8 mouse cellular contexts compared by ENCODE assay signal in the genomic region with DNA sequence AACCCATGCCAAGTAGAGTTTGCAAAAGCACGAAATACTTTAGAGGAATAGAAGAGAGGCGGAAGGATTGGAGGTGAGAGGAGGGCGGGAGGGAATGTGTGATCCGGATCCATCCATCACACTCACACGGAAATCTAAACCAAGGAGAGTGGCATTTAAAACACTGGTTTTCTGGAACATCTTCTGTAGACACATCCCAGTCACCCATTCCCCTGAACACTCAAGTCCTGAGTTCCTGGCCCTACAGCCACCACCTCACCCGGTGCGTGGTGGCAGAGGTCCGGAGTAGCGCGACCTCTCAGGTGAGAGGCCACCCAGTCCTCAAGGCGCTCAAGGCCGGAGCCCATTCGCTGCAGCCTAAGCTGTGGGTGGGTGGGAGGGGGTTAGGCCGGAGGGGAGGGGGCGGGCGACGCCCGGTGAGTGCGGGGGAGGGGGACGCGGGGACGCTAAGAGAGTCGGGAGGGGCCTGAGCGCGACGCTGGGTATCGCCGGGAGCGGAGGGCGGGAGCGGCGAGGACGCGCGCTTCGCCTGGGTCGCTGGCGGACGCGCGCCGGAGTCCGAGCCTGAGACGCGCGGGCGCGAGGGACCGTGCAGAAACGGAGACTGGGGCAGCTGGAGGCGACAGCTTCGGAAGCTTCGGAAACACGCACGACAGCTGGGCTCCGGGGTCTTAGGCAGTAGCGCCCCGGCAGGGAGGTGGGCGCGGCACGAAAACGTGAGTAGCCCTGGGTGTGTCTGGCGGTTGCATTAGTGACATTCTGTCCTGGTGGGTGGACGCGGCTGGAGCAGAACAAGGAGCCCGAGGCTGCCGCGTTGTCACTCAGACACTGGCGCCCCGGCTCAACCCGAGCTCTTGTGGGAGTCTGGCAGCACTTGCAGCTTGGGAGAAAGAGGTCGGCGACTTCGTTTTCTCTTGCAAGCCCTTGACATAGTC. TPM values are rescaled to one million over a fixed set of nuclear protein-coding genes. Genes with fewer than 3 reads are reported as not detected.
DNase-seq lines count a peak whose midpoint lies in the region; ATAC-seq and TF ChIP-seq lines count a peak whose summit lies in the region.

TSS of gene Nrcam (plus strand) at position 505 of the 935 bp plus-strand sequence.

- H3K27me3 ChIP-seq in cerebellum, adult 2 months (ENCODE audit: control insufficient read depth, insufficient read depth, low read length): no peaks in the 10 kb centered on the region
- H3K27me3 ChIP-seq in hindbrain, embryonic 16.5 days (replicated peaks; ENCODE audit: control insufficient read depth, insufficient read depth, low read length): no peaks in the 10 kb centered on the region
- H3K27me3 ChIP-seq in stomach, embryonic 14.5 days (ENCODE audit: control insufficient read depth, insufficient read depth, low read length): 0 out of 2 replicates have a peak, but pooled peaks cover 2% of the 10 kb centered on the region

- no peaks in the 10 kb centered on the region for H3K9me3 ChIP-seq in hindbrain, embryonic 16.5 days (ENCODE audit: control insufficient read depth, low read length)
- H3K9me3 ChIP-seq in stomach, embryonic 14.5 days (ENCODE audit: control insufficient read depth, low read depth, low read length): no peaks in the 10 kb centered on the region

- peak; percentile 46 for DNase-seq in gastrocnemius, adult 2 months
- DNase-seq in gastrocnemius, adult 18-20 months (ENCODE audit: low spot score): no peak
- peak; percentile 81 to 86 for DNase-seq in cerebellum, adult 2 months
- DNase-seq in forelimb bud, embryonic 11.5 days (ENCODE audit: low read depth, low spot score): peak; percentile 44
- peak; percentile 75 to 76 for DNase-seq in left cerebral cortex, postnatal 14 days (ENCODE audit: low spot score in 2 of 2)

- H3K27ac ChIP-seq in gastrocnemius, adult 2 months: no peak within 1 kb of the TSS
- H3K27ac ChIP-seq in cerebellum, adult 2 months (ENCODE audit: insufficient read depth, low read length): peak within 1 kb of the TSS; percentile 37
- H3K27ac ChIP-seq in hindbrain, embryonic 16.5 days (ENCODE audit: low read depth, low read length): peak within 1 kb of the TSS; percentile 92
- no peak within 1 kb of the TSS for H3K27ac ChIP-seq in stomach, embryonic 14.5 days (ENCODE audit: low read length)

- ATAC-seq in hindbrain, embryonic 16.5 days: peak; percentile 83
- peak; percentile 59 for ATAC-seq in megakaryocyte progenitor cell, adult 5-6 weeks (replicated peaks; ENCODE audit: poor library complexity)
- peak; percentile 66 for ATAC-seq in stomach, embryonic 14.5 days (ENCODE audit: insufficient number of reproducible peaks, insufficient read depth, low FRiP score, low read depth)

- TF ChIP-seq POLR2A in cerebellum, adult 2 months (IDR thresholded peaks at IDR 0.05; ENCODE audit: borderline replicate concordance, insufficient read depth, low read length): peak; percentile 68; the same call in 1 of the 2 replicates

- intact Hi-C loops in gastrocnemius, adult 2 months (cut with DNase I): loop anchor here (10.0 kb wide), 1 partner anchor 126 kb away; no protein-coding TSS in a partner anchor
- intact Hi-C loops in left cerebral cortex, postnatal 14 days (cut with DNase I): loop anchor here (5.0 kb wide), 1 partner anchor 219 kb away; no protein-coding TSS in a partner anchor

- 4% methylated on average over 73 of the region's 74 CpGs for WGBS in cerebellum, adult 2 months
- 2% methylated on average over 73 of the region's 74 CpGs for WGBS in hindbrain, embryonic 16.5 days
- 3% methylated on average over 65 of the region's 74 CpGs for WGBS in stomach, embryonic 14.5 days

- H3K36me3 ChIP-seq in hindbrain, embryonic 16.5 days (ENCODE audit: control insufficient read depth, insufficient read depth, low read length): no peaks in the 10 kb centered on the region
- H3K36me3 ChIP-seq in stomach, embryonic 14.5 days (ENCODE audit: control insufficient read depth, insufficient read depth, low read length): no peaks in the 10 kb centered on the region

- H3K4me3 ChIP-seq in gastrocnemius, adult 2 months: peak within 1 kb of the TSS; percentile 78
- peak within 1 kb of the TSS; percentile 67 for H3K4me3 ChIP-seq in cerebellum, adult 2 months (replicated peaks; ENCODE audit: insufficient read depth, low read depth, low read length)
- peak within 1 kb of the TSS; percentile 70 for H3K4me3 ChIP-seq in hindbrain, embryonic 16.5 days (ENCODE audit: low read length)
- peak within 1 kb of the TSS; percentile 62 for H3K4me3 ChIP-seq in stomach, embryonic 14.5 days (ENCODE audit: low read depth, low read length)

- TF ChIP-seq CTCF in gastrocnemius, adult 2 months (IDR thresholded peaks at IDR 0.05): no peak
- TF ChIP-seq CTCF in cerebellum, adult 2 months (IDR thresholded peaks at IDR 0.05; ENCODE audit: borderline replicate concordance, insufficient read depth, low read depth, low read length): no peak

- peak within 1 kb of the TSS; percentile 64 for H3K4me2 ChIP-seq in hindbrain, embryonic 16.5 days (ENCODE audit: low read length)
- peak within 1 kb of the TSS; percentile 98 for H3K4me2 ChIP-seq in stomach, embryonic 14.5 days (replicated peaks; ENCODE audit: low read depth, low read length)

- H3K9ac ChIP-seq in hindbrain, embryonic 16.5 days (ENCODE audit: low read depth, low read length): peak within 1 kb of the TSS; percentile 86
- H3K9ac ChIP-seq in stomach, embryonic 14.5 days (replicated peaks; ENCODE audit: low read depth, low read length): peak within 1 kb of the TSS; percentile 33; the same call in 1 of the 2 replicates

- H3K4me1 ChIP-seq in cerebellum, adult 2 months (ENCODE audit: control insufficient read depth, insufficient read depth, low read length): peaks cover 8% of the 10 kb centered on the region
- H3K4me1 ChIP-seq in hindbrain, embryonic 16.5 days (ENCODE audit: control insufficient read depth, insufficient read depth, low read depth, low read length): peaks cover 18% of the 10 kb centered on the region
- no peaks in the 10 kb centered on the region for H3K4me1 ChIP-seq in stomach, embryonic 14.5 days (ENCODE audit: control insufficient read depth, insufficient read depth, low read length)

RNA-seq across cellular contexts. Expression of gene Nrcam, which starts in this region (rescaled TPM):
- total RNA-seq in gastrocnemius, adult 2 months (2021): under 1 TPM; 0.11 to 0.41 TPM
- total RNA-seq in gastrocnemius, adult 18-20 months (2021): under 1 TPM; 0.33 to 0.57 TPM
- 88.0 and 95.2 TPM in 2 replicates for polyA plus RNA-seq in cerebellum, adult 2 months (2012; rRNA removed)
- 125 and 142 TPM in 2 replicates for polyA plus RNA-seq in hindbrain, embryonic 16.5 days (2015; fragmentation: Nextera tagmentation; extraction: Ambion mirVana)
- 100 to 1,000 TPM; 515 to 519 TPM for total RNA-seq in left cerebral cortex, postnatal 14 days (2021)
- 0.37 TPM in 1 of 2 replicates, not detected in the other for total RNA-seq in megakaryocyte progenitor cell, adult 5-6 weeks (2015)
- total RNA-seq in megakaryocyte progenitor cell, adult 5-6 weeks (2017): 0.10 and 0.21 TPM in 2 replicates
- 10.1 and 10.5 TPM in 2 replicates for polyA plus RNA-seq in stomach, embryonic 14.5 days (2014; fragmentation: Nextera tagmentation; extraction: Ambion mirVana)

Comparison
In these comparisons a context has a peak if more than half of its experiments do, and no peak if none do; other contexts are left out.
1. RNA of gene Nrcam (total RNA-seq): 515 to 519 TPM in left cerebral cortex, postnatal 14 days; 0.33 to 0.57 TPM in gastrocnemius, adult 18-20 months, 0.11 to 0.41 TPM in gastrocnemius, adult 2 months and 0.10 to 0.37 TPM in megakaryocyte progenitor cell, adult 5-6 weeks; every median in the first group is over 100 times any median in the second.
2. Peak in DNase-seq and H3K4me3 ChIP-seq in gastrocnemius, adult 2 months; RNA of the gene not detected or under 1 TPM.
3. Peak in ATAC-seq in megakaryocyte progenitor cell, adult 5-6 weeks; RNA of the gene not detected or under 1 TPM.
4. H3K27ac ChIP-seq: peak in cerebellum, adult 2 months (single experiment) and hindbrain, embryonic 16.5 days (single experiment); none in gastrocnemius, adult 2 months (single experiment) and stomach, embryonic 14.5 days (single experiment).
5. Peak in every context shown above with its lines, with median percentiles within 50 percentile points of each other: H3K4me3 ChIP-seq and ATAC-seq.